Mouse (Mus musculus) intestine, embryonic 14.5 days (tissue): ENCODE measurements around the gene Sit1. TPM values are rescaled to one million over a fixed set of nuclear protein-coding genes. Genes with fewer than 3 reads are reported as not detected.

ENCODE experiments used
- polyA plus RNA-seq: library from polyadenylated mRNA; unstranded; fragments of >200 nt; fragmentation: Nextera tagmentation; extraction: Ambion mirVana; gene quantifications from 2 replicates; pipeline ENCODE4 v1.2.1, GENCODE M21; 2014

The Sit1 gene
- polyA plus RNA-seq, 1 experiment from 2014 or later = not detected

Other genes starting within 250 kb of the Sit1 start
- gene Atp8b5, start 216.6 kb downstream of the Sit1 start, polyA plus RNA-seq = 0.62 and 0.70 TPM in 2 replicates
- gene Rusc2, start 101.8 kb downstream of the Sit1 start, polyA plus RNA-seq = 11.2 and 11.7 TPM in 2 replicates
- 0.18 TPM in 1 of 2 replicates, not detected in the other for gene Fam166b, start 54.6 kb downstream of the Sit1 start, polyA plus RNA-seq
- 8.6 and 9.5 TPM in 2 replicates for gene Tesk1, start 41.8 kb downstream of the Sit1 start, polyA plus RNA-seq
- gene Cd72, start 29.1 kb downstream of the Sit1 start, polyA plus RNA-seq = 4.2 and 4.8 TPM in 2 replicates
- gene Ccdc107, start 9.2 kb upstream of the Sit1 start, polyA plus RNA-seq = 109 and 128 TPM in 2 replicates
- 42.5 and 47.6 TPM in 2 replicates for gene Arhgef39, start 16.0 kb upstream of the Sit1 start, polyA plus RNA-seq
- 4.0 and 9.4 TPM in 2 replicates for gene Car9, start 23.2 kb upstream of the Sit1 start, polyA plus RNA-seq
- 516 and 574 TPM in 2 replicates for gene Tpm2, start 40.0 kb upstream of the Sit1 start, polyA plus RNA-seq
- gene Creb3, start 78.6 kb upstream of the Sit1 start, polyA plus RNA-seq = 64.8 and 68.6 TPM in 2 replicates
- 66.0 and 69.8 TPM in 2 replicates for gene Tln1, start 79.0 kb upstream of the Sit1 start, polyA plus RNA-seq
- gene Rgp1, start 95.0 kb upstream of the Sit1 start, polyA plus RNA-seq = 25.4 and 29.7 TPM in 2 replicates
- 13.2 and 15.5 TPM in 2 replicates for gene Gba2, start 95.1 kb upstream of the Sit1 start, polyA plus RNA-seq
- 0.49 and 1.3 TPM in 2 replicates for gene Msmp, start 100.8 kb upstream of the Sit1 start, polyA plus RNA-seq
- gene Npr2, start 148.2 kb upstream of the Sit1 start, polyA plus RNA-seq = 11.1 and 12.1 TPM in 2 replicates
- gene Spag8, start 169.9 kb upstream of the Sit1 start, polyA plus RNA-seq = 0.74 and 1.2 TPM in 2 replicates
- gene Hint2, start 172.7 kb upstream of the Sit1 start, polyA plus RNA-seq = 113 and 115 TPM in 2 replicates
- gene Tmem8b, start 185.2 kb upstream of the Sit1 start, polyA plus RNA-seq = 4.2 TPM in 2 replicates
- 2.9 and 3.9 TPM in 2 replicates for gene Fam221b, start 185.4 kb upstream of the Sit1 start, polyA plus RNA-seq
- not detected in 2 replicates for gene Olfr70, start 217.1 kb upstream of the Sit1 start, polyA plus RNA-seq
- gene Olfr71, start 226.5 kb upstream of the Sit1 start, polyA plus RNA-seq = not detected in 2 replicates
- 0.61 and 0.85 TPM in 2 replicates for gene Hrct1, start 243.5 kb upstream of the Sit1 start, polyA plus RNA-seq
- 0.04 TPM in 1 of 2 replicates, not detected in the other for gene Spaar, start 246.3 kb upstream of the Sit1 start, polyA plus RNA-seq